Mouse (Mus musculus) kidney, postnatal 0 days (tissue): ENCODE data around the gene Sall1. TPM values are rescaled to one million over a fixed set of nuclear protein-coding genes. Genes with fewer than 3 reads are reported as not detected.

Experiments
- ATAC-seq: fragments of 200-750 bp; cut with Nextera tagmentation; replicated peaks from 2 replicates; pipeline ENCODE4 v1.8.0; 2017; ENCODE audit warnings: low read depth, moderate number of reproducible peaks, moderate TSS enrichment, moderate library complexity; ENCODE audit not compliant: low FRiP score
- DNase-seq: peaks from one replicate; pipeline ENCODE4 v3.0.0-alpha.2; 2016; ENCODE audit warnings: low spot score
- H3K27ac ChIP-seq: fragments of 300-500 bp; sonication (generic); 2 replicates; pipeline ENCODE4 v1.5.1; 2014; ENCODE audit warnings: mild to moderate bottlenecking
- H3K27me3 ChIP-seq: fragments of 300-500 bp; sonication (generic); 2 replicates; pipeline ENCODE4 v1.6.1; 2014; ENCODE audit warnings: low read length, mixed read lengths; ENCODE audit not compliant: insufficient read depth
- H3K36me3 ChIP-seq: fragments of 300-500 bp; sonication (generic); 2 replicates; pipeline ENCODE4 v1.6.1; 2014; ENCODE audit warnings: low read length, mixed read lengths; ENCODE audit not compliant: insufficient read depth
- H3K4me1 ChIP-seq: fragments of 300-500 bp; sonication (generic); replicated peaks from 2 replicates; pipeline ENCODE4 v1.6.1; 2014; ENCODE audit warnings: antibody characterized with exemption, low read length, mixed read lengths; ENCODE audit not compliant: insufficient read depth
- H3K4me2 ChIP-seq: fragments of 300-500 bp; sonication (generic); 2 replicates; pipeline ENCODE4 v1.6.1; 2014; ENCODE audit warnings: mild to moderate bottlenecking, low read length, moderate library complexity, mixed read lengths
- H3K4me3 ChIP-seq: fragments of 300-500 bp; sonication (generic); replicated peaks from 2 replicates; pipeline ENCODE4 v1.5.1; 2014; ENCODE audit warnings: low read depth, low read length
- H3K9ac ChIP-seq: fragments of 300-500 bp; sonication (generic); 2 replicates; pipeline ENCODE4 v1.6.1; 2014; ENCODE audit warnings: low read depth, low read length
- H3K9me3 ChIP-seq: fragments of 300-500 bp; sonication (generic); replicated peaks from 2 replicates; pipeline ENCODE4 v1.6.1; 2016; ENCODE audit warnings: low read length, inconsistent platforms, mixed read lengths
- CTCF ChIP-seq: IDR thresholded peaks from 2 replicates; pipeline ENCODE4 v1.5.1; 2016; ENCODE audit warnings: antibody characterized with exemption, low read depth, mild to moderate bottlenecking, moderate library complexity
- WGBS: fragments of 180-500 bp; shearing (Covaris S2); extraction: QIAGEN DNeasy Blood & Tissue Kit; methylation state at CpG from one replicate; pipeline ENCODE4 v1.1.7; 2014; 5-methylcytosine and 5-hydroxymethylcytosine counted together
- polyA plus RNA-seq: library from polyadenylated mRNA; unstranded; fragments of >200 nt; fragmentation: Nextera tagmentation; extraction: Ambion mirVana; gene quantifications from 2 replicates; pipeline ENCODE4 v1.2.1, GENCODE M21; 2015

Sall1 gene
- polyA plus RNA-seq, 1 experiment from 2014 or later: 24.6 TPM

- Histone ChIP-seq H3K9ac (peak overlapping the region; percentile 97), H3K4me3 (peak overlapping the region; percentile 83), H3K4me2 (peak overlapping the region; percentile 76), H3K9me3 (no peaks in the 10 kb centered on the region), H3K27me3 (0 out of 2 replicates have a peak, but pooled peaks cover 6% of the 10 kb centered on the region), H3K36me3 (no peaks in the 10 kb centered on the region), H3K4me1 (0 out of 2 replicates have a peak, but pooled peaks cover 17% of the 10 kb centered on the region), H3K27ac (peak overlapping the region; percentile 98)
- 5% methylated on average over 17 of the region's 17 CpGs for WGBS
- TF ChIP-seq CTCF: no peak
- DNase-seq (no peak), ATAC-seq (no peak)
Measured at GRCm38 (mm10) chr8:89045726-89046125, 1.8 kb upstream of the Sall1 start.

- H3K4me1 ChIP-seq: 0 out of 2 replicates have a peak, but pooled peaks cover 17% of the 10 kb centered on the region
- ATAC-seq (no peak), DNase-seq (peak; percentile 65)
- WGBS: 4% methylated on average over 29 of the region's 30 CpGs
- H3K9ac ChIP-seq: peak overlapping the region; percentile 97
- 0 out of 2 replicates have a peak, but pooled peaks cover 6% of the 10 kb centered on the region for H3K27me3 ChIP-seq
- no peaks in the 10 kb centered on the region for H3K9me3 ChIP-seq
- TF ChIP-seq CTCF: no peak
- H3K27ac ChIP-seq: peak overlapping the region; percentile 98
- H3K36me3 ChIP-seq: no peaks in the 10 kb centered on the region
- peak overlapping the region; percentile 83 for H3K4me3 ChIP-seq
- peak overlapping the region; percentile 76 for H3K4me2 ChIP-seq
Measured at GRCm38 (mm10) chr8:89045218-89045601, 1.2 kb upstream of the Sall1 start.

- Histone ChIP-seq H3K4me1 (0 out of 2 replicates have a peak, but pooled peaks cover 17% of the 10 kb centered on the region), H3K4me3 (peak overlapping the region; percentile 83), H3K9me3 (no peaks in the 10 kb centered on the region), H3K9ac (peak overlapping the region; percentile 97), H3K4me2 (peak overlapping the region; percentile 76), H3K27ac (peak overlapping the region; percentile 98), H3K27me3 (0 out of 2 replicates have a peak, but pooled peaks cover 6% of the 10 kb centered on the region), H3K36me3 (no peaks in the 10 kb centered on the region)
- no peak for TF ChIP-seq CTCF
- DNase-seq: peak; percentile 65
- no peak for ATAC-seq
- WGBS: 1% methylated on average over 31 of the region's 31 CpGs
Measured at GRCm38 (mm10) chr8:89044511-89045217, 702 bp upstream of the Sall1 start.

GRCm38 (mm10) chr8:89043371-89043841, 556 bp downstream of the Sall1 start:
- DNase-seq (peak; percentile 86), ATAC-seq (peak; percentile 80)
- Histone ChIP-seq H3K27ac (peak overlapping the region; percentile 98), H3K27me3 (0 out of 2 replicates have a peak, but pooled peaks cover 6% of the 10 kb centered on the region), H3K9ac (peak overlapping the region; percentile 97), H3K4me1 (0 out of 2 replicates have a peak, but pooled peaks cover 17% of the 10 kb centered on the region), H3K36me3 (no peaks in the 10 kb centered on the region), H3K4me2 (peak overlapping the region; percentile 76), H3K4me3 (peak overlapping the region; percentile 83), H3K9me3 (no peaks in the 10 kb centered on the region)
- no peak for TF ChIP-seq CTCF
- under 1% methylated on average over 32 of the region's 32 CpGs for WGBS

GRCm38 (mm10) chr8:89042560-89043370, 1.2 kb downstream of the Sall1 start:
- no peak for TF ChIP-seq CTCF
- under 1% methylated on average over 77 of the region's 80 CpGs for WGBS
- Histone ChIP-seq H3K36me3 (no peaks in the 10 kb centered on the region), H3K4me2 (peak overlapping the region; percentile 76), H3K9me3 (no peaks in the 10 kb centered on the region), H3K9ac (peak overlapping the region; percentile 97), H3K4me3 (peak overlapping the region; percentile 83), H3K27ac (peak overlapping the region; percentile 98), H3K4me1 (0 out of 2 replicates have a peak, but pooled peaks cover 13% of the 10 kb centered on the region), H3K27me3 (0 out of 2 replicates have a peak, but pooled peaks cover 6% of the 10 kb centered on the region)
- ATAC-seq: peak; percentile 68
- DNase-seq: peak; percentile 90

GRCm38 (mm10) chr8:89042118-89042460, 1.9 kb downstream of the Sall1 start:
- Histone ChIP-seq H3K27me3 (0 out of 2 replicates have a peak, but pooled peaks cover 6% of the 10 kb centered on the region), H3K4me1 (0 out of 2 replicates have a peak, but pooled peaks cover 15% of the 10 kb centered on the region), H3K9ac (peak overlapping the region; percentile 97), H3K4me2 (peak overlapping the region; percentile 76), H3K36me3 (no peaks in the 10 kb centered on the region), H3K27ac (peak overlapping the region; percentile 98), H3K4me3 (peak overlapping the region; percentile 83), H3K9me3 (no peaks in the 10 kb centered on the region)
- ATAC-seq (no peak), DNase-seq (peak; percentile 54)
- TF ChIP-seq CTCF: no peak
- under 1% methylated on average over 35 of the region's 35 CpGs for WGBS
